Mouse (Mus musculus): Measurements from ENCODE around the gene Zfp940.

- no peak for TF ChIP-seq CTCF (IDR thresholded peaks at IDR 0.05; ENCODE audit: extremely low read depth, insufficient read depth, insufficient read length, insufficient replicate concordance)
- no peak; the same call in 1 of the 2 replicates for TF ChIP-seq POLR2A (IDR thresholded peaks at IDR 0.05; ENCODE audit: low read depth, low read length)
Observed at GRCm38 (mm10) chr7:29859532-29860517, 6.4 kb upstream of the Zfp940 start, which contains the start of gene Zfp420.
